ENCODE assay signal across 23 mouse cellular contexts in genomic region chrX:166945915-166946314, GRCm38 (mm10).
"Had no signal": no experiment of that assay in that cellular context is flagged by ENCODE, and none has a peak within 500 bp of the region (broad histone marks: within the 10 kb centered on the region; RNA-seq: fewer than 3 reads in every experiment).

No protein-coding gene starts in this region.

- H3K9ac ChIP-seq: heart, embryonic 12.5 days; hindbrain, embryonic 13.5 days; hindbrain, embryonic 15.5 days; limb, embryonic 12.5 days had no signal

- DNase-seq: gastrocnemius, postnatal 14 days; gastrocnemius, postnatal 36 days; heart, adult 18-20 months; heart, postnatal 10 days; heart, postnatal 4 days; kidney, adult 18-20 months; kidney, adult 8-10 months; kidney, postnatal 10 days; kidney, postnatal 25 days; kidney, postnatal 4 days; liver had no signal

- H3K27ac ChIP-seq: heart, embryonic 10.5 days; hindbrain, embryonic 10.5 days; hindbrain, embryonic 13.5 days; hindbrain, embryonic 15.5 days; hindbrain, postnatal 0 days; layer of hippocampus, adult 2 months; left cerebral cortex, adult 2 months; limb, embryonic 10.5 days; limb, embryonic 12.5 days had no signal

- H3K27me3 ChIP-seq: heart, embryonic 12.5 days had no signal

- H3K4me3 ChIP-seq: heart, embryonic 10.5 days; heart, embryonic 12.5 days; hindbrain, embryonic 10.5 days; hindbrain, embryonic 13.5 days; hindbrain, embryonic 15.5 days; layer of hippocampus, adult 2 months; left cerebral cortex, adult 2 months; limb, embryonic 10.5 days; limb, embryonic 12.5 days had no signal

- H3K9me3 ChIP-seq: heart, embryonic 10.5 days; heart, embryonic 12.5 days; hindbrain, embryonic 10.5 days; hindbrain, embryonic 13.5 days; hindbrain, embryonic 15.5 days; limb, embryonic 10.5 days; limb, embryonic 12.5 days had no signal

- ATAC-seq: hindbrain, postnatal 0 days; intestine, embryonic 16.5 days had no signal

- H3K4me1 ChIP-seq: heart, embryonic 10.5 days; heart, embryonic 12.5 days; hindbrain, embryonic 10.5 days; hindbrain, embryonic 13.5 days; hindbrain, embryonic 15.5 days; limb, embryonic 10.5 days; limb, embryonic 12.5 days had no signal

- H3K4me2 ChIP-seq: heart, embryonic 12.5 days; hindbrain, embryonic 13.5 days; hindbrain, embryonic 15.5 days; limb, embryonic 12.5 days; liver, embryonic 11.5 days had no signal

- H3K36me3 ChIP-seq: heart, embryonic 10.5 days; heart, embryonic 12.5 days; hindbrain, embryonic 10.5 days; hindbrain, embryonic 13.5 days; hindbrain, embryonic 15.5 days; limb, embryonic 10.5 days; limb, embryonic 12.5 days had no signal
